Mouse (Mus musculus) kidney, adult 8-10 months (tissue): ENCODE measurements around the gene Olfm2.
A peak's percentile ranks its signal among the peaks of the same experiment; 100 is the strongest.

Source experiments
- DNase-seq, 2 experiments: peaks; one replicate each; pipeline ENCODE4 v3.0.0; 2022

Gene Olfm2

DNA sequence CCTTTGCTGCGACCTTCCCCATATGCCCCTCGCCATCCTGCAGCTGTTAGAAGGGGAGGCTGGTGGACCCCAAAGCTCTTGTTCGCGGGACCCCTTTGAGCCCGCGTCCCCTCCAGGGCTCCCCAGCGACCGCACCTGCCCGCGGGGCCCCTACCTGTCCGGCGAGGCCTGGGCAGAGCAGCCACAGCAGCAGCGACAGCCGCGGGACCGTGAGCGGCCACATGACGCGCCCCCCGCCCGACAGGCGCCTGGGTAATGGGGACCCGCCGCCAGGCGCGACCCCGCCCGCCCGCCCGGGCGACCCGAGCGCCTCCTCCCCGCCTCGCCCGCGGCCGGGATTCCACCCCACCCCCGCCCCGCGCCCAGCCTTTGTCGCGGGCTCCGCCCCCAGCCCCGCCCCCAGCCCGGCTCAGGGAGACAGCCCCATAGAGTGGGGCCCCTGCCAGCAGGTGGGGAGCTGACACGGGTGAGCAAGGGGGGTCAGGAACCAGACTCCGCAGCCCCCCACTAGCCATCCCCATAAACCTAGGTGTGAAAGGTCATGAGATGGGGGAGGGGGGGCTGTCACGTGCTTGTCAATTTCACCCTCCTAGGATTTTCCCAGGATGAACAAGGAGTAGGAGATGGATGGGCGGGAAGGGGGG, at the start of gene Olfm2:
Gene Olfm2, minus strand, starts transcription at position 333 of the 644 bp plus-strand sequence.
- DNase-seq, result no peak

DNA sequence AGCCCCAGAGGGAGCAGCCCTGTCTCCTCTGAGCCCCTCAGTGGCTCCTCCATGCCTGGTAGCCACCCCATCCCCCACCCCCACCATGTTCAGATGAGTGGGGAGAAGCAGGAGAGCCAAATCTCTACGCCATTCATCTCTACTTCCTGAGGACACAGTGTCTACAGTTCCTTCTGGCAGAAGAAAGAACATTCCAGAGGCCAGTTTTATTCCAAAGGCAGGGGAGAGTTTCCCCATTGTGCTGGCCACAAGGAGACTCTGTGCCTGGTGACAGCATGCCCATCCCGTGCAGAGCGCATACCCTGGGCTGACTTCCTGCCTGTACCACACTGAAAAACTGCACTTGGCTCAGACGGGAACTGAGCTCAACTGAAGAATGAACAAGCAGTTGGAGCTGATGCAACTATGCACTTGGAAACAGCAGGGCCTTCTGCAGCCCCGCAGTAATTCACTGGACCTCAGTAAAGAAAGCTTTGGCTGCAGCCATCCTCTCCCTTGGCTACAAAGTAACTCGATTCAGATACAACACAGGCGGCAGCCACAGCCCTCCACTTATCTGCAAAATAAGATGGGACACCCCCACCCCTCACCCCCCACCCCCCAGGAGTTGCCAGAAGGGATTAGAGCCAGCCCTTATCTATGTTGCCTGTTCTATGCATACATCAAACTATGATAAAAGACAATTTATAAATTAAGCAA, 48.1 kb upstream of the Olfm2 start:
- DNase-seq, result peak; percentile 22

DNA sequence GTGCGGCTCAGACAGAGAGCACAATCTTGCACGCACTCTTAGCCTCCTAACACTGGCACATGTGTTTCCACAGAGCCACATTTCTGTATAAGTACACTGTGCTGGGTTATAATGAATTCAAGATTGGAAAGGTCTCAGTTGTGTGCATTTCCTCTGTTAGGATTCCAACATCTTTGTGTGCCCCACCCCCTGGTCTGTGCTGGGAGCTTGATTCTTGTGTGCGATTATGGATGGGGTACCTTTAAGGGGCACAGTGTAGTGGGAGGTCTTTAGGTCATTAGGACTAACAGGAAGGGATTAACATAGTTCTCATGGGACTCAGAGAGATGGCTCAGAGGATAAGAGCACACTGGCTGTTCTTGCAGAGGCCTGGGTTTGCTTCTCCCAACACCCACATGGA, 44.2 kb upstream of the Olfm2 start:
- DNase-seq, result no peak

DNA sequence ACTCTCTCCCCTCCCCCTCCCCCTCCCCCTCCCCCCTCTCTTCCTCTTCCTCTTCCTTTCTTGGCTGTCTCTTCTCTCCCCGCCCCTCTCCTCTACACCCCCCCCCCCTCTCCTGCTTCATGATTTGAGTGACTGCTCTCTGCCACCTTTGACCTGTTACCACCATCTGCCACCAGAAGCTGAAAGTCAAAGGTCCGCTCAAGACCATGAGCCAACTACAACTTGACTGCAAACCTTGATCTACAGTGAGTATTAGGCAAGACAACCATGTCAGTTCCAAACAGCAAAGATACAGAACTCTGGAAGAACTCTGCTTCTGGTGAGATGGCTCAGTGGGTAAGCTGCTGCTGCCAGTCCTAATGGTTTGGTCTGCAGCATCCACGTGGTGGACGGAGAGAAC, 43.5 kb upstream of the Olfm2 start:
- DNase-seq, result peak in 1 of 2 experiments; percentile 8

DNA sequence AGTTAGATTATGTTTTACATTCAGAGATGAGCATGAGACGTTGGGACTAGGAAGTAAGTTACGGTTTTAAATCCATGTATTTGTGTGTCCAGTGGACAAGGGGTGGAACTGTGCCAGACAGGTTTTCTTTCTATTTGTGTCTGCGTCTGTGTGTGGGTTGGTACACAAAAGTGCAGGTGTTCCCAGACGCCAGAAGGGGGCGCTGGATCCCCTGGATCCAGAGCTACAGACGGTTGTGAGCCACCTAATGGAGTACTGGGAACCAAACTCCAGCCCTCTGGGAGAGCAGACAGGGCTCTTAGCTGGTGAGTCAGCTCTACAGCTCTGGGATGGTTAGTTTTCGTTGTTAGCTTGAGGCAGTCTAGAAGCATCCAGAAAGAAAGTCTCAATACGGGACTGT, 41.8 kb upstream of the Olfm2 start:
- no peak for DNase-seq

DNA sequence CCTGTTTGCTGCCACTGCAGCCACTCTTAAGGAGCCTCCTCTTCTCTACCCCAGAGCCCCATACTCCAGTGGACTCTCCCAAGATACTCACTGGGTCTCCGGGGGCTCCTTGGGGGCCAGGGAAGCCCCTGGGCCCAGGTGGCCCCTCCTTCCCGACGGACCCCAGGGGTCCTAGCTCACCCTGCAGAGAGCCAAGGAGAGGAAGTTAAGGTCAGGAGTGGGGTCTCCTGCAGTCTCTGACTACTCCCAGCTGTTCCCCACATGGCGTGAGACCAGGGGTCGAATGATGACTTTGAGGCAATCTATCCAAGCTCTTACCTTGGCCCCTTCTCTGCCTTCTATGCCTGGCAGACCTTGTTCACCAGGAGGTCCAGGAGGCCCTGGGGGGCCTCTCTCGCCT, 38.9 kb upstream of the Olfm2 start:
- DNase-seq, result no peak

DNA sequence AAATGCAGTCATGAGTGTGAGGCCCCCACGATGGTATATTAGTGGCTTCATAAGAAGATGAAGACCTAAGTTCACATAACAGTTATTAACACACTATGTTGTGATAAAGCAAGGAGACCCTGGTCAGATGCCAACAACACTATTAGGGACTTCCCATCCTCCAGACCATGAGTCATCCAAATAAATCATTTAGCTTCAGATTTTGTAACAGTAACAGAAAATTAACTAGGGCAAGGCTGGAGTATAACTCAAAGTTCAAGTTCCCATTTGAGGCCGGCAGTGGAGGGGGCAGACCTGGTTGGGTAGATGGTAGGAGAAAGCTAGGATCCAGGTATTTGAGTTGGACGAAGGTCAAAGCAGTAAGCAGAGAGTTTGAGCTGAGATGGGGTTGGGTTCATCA, 35.1 kb upstream of the Olfm2 start:
- DNase-seq, result peak; percentile 61 to 63

DNA sequence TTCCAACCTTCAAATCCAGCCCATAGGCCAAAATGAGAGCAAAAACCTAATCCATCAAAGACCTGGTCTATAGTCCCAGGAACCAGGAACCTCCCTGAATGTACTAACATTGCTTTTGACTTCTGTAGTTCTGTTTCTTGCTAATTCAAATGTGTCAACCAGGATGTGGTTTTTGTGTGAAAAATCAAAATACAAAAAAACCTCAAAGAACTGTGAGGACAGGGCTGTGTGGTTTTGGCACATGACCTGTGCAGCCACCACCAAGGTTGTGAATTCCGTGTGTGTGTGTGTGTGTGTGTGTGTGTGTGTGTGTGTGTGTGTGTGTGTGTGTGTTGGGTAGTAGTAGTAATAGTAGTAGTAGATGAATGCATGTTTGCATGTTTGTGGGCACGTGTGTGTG, 19.1 kb upstream of the Olfm2 start:
- no peak for DNase-seq

DNA sequence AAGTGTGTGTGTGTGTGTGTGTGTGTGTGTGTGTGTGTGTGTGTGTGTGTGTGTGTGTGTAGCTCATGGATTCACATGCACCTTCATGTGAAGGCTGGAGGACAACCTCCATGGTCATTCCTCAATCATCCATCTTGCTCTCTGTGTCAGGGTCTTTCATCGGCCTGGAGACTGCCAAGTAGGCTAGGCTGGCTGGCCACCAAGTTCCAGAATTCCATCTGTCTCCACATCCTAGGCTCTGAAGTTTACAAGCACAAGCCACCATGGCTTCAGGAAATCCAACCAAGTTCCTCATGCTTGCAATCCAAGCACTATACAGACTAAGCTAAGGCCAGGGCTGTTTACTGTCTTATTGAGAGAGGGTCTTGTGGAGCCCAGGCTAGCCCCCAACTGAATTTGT, 16.9 kb upstream of the Olfm2 start:
- no peak for DNase-seq

DNA sequence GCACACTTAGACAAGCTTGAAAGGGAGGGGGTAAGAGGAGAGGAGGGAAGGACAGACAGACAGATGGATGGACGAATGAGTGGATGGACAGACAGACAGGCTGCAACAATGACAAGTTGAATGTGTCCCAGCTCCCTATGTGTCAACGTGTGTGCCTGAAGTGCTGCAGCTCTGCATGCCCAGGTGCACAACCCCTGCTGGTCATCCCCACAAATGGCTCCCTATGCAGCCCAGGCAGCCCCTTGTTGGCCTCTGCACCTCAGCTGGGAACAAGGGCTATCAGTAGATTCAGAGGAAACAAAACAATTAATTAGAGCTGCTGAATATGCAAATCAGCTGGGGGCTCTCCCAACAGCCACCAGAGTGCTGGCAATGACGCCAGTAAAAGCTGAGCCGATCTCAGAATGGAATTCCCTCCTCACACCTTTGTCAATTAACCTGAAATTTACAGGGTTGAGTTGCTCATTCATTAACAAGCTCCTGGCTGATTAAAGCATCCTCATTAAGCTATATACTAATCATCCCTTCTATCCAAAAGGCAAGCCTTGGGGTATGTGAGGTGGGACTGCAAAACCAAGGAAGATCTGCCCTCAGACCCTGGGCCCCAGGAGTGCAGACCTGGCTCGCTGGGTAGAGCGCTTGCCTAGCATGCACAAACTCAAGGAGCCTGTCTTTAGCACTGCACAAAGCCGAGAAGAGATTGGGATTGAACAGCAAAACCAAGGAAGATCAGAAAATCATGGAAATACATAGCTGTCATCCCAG, 16.2 kb upstream of the Olfm2 start:
- DNase-seq, result no peak

DNA sequence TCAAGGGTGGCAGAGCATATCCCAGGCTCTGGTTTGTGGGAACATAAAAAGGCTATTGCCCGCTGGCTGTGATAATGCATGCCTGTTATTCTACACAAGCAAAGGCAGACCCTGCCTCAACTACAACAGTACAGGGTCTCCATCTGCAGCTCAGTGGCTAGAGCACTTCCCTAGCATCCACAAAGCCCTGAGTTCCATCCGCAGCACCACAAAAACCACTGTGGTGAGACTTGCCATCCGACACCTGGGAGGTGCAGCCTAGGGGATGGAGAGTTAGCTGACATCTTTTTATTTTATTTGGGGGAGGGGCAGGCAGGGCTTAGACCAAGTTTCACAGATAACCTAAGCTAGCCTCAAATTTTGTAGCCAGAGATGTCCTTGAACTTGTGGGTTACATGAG, 15.2 kb upstream of the Olfm2 start:
- DNase-seq, result no peak

DNA sequence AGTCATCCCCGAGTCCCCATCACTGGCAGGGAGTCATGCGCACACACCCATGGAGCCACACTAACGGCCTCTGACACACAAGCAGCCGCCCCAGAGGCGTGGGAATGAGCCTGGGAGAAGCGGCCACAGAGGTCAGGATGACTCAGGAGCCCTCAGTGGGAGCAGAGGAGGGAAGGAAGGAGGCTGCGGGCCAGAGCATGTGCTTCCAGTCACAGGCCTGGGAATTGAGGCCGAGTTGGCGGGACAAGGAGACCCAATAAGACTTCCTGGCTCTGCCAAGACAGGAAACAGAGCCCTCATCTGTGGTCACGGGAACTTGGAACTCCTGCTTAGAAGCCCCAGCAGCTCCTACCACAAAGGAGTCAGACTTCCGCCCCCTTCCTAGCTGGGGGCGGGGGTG, 14.7 kb upstream of the Olfm2 start:
- peak; percentile 68 to 71 for DNase-seq

DNA sequence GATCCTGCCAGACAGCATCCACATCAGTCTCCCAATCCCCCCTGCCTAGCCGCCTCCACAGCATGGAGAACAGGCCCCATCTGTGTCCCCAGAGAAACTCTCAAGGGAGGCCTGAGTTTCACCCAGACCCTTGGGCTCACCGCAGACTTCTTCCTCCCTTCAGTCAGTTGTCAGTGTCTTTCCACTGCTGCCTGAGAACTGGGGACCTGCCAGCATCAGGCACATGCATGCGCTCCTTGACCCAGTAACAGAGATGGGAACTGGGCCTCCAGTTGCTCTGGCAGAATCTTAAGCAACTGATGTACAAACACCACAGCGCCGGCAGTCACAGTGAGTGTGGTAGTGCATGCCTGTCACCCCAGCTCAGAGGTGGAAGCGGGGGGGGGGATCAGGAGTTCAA, 12.7 kb upstream of the Olfm2 start:
- DNase-seq, result no peak

DNA sequence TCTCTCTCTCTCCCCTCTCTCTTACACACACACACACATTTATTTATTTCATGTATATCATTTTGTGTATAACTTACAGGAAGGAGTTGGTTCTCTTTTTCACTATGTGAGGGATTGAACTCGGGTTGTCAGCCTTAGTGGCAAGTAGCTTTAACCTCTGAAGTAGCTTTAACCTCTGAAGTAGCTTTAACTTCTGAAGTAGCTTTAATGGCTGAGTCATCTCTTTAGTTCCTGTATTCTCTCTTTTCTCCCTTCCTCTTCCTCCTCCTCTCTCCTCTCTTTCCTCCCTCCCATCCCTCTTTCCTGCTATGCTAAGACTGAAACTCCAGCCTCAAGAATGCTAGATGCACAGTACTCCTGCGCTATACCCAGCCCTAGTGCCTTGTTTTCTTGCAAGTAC, 12.1 kb upstream of the Olfm2 start:
- no peak for DNase-seq

DNA sequence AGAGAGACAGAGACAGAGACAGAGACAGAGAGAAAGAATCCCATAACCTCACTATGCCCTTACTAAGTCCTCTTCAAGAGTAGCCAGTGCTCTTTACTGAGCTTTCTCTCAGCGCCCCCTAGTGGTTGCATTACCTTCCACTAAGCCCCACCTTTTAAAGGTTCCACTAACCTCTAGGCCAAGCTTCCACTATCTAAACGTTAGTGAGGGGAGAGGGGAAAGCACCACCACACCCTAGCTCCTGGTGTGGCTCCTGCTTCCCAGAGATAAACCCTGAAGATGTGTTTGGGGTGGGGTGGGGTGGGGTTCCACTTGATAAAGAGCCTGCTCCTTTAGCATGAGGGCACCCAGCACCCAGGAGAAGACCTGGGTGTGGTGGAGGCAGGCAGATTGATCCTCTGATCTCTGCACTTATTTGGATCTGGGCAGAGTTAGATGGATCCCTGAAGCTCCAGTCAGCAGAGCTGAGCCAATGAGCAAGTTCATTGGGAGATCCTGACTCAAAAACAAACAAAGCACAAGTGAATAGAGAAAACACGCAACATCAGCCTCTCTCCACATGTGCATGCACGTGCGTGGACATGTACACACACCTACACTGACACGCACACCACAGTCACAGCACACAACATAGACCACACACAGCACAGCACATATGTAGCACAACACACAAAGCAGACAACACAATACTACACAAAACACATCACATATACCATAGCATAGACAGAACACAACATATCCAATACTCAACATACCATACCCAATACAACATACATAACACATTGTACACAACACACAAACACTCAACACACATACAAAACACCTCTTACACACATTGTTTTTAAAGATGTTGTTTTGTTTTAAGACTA, 11.2 kb upstream of the Olfm2 start:
- DNase-seq, result peak; percentile 41 to 77

DNA sequence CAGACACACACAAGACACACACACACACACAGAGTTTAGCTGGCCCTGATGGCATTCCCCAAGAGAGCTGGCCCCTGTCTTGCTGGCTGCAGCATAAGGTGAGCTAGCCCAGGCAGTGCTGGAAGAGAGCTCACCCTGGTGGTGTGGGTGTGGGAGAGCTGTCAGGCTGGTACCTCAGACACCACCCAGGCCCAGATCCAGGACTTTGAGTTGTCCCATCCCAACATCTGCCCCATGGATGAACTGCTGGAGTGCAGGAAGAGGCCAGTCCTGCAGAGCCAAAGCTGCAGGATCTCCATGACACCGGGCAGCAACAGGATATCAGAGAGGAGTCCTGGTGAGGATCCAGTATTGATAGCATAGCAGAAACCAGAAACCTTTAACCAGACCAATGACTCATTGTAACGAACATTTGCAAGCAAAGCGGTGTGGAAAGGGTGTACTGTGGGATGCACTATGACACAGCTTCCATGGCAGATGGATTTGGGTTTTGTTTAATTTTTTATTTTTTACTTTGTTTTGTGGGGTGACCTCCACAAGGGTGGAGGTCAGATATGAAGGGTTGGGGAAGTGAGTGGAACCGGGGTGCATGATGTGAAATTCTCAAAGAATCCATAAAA, 10.0 kb upstream of the Olfm2 start:
- no peak for DNase-seq

DNA sequence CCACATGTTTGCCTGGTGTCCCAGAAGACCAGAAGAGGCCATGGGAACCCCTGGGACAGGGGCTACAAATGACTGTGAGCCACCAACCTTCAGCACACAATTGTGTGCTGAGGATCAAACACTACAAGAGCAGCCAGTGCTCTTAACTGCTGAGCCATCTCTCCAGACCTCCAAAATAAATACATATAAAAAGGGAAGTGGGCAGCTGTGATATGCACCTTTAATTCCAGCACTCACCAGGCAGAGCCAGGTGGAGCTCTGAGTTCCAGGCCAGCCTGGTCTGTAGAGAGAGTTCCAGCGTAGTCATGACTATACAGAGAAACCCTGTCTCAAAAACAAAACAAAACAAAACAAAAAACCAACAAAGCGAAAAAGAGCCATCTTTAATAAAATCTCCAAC, 8.2 kb upstream of the Olfm2 start:
- no peak for DNase-seq

DNA sequence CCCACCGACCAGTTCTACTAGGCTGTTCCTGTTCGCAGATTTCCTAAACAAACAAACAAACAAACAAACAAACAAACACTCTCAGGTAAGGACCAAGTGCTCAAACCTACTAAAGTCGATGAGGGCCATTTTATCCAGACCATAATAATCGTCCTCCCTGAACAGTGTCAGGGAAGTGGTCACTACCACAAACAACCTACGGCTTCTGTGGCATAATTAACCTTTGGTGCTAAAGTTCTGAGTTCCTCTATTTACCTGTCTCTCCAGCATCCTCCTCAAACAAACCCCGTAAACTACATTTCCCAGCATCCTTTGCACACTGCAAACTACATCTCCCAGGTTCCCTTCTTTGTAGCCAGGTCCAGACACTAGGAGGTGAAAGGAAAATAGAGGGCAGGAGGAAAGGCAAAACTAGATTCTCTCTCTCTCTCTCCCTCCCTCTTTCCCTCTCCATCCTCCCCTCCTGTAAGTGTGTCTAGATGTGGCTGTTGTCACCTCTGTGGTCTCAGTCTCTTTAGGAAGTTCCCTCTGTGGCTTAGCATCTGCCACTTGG, 5.4 kb upstream of the Olfm2 start:
- peak; percentile 17 to 26 for DNase-seq

DNA sequence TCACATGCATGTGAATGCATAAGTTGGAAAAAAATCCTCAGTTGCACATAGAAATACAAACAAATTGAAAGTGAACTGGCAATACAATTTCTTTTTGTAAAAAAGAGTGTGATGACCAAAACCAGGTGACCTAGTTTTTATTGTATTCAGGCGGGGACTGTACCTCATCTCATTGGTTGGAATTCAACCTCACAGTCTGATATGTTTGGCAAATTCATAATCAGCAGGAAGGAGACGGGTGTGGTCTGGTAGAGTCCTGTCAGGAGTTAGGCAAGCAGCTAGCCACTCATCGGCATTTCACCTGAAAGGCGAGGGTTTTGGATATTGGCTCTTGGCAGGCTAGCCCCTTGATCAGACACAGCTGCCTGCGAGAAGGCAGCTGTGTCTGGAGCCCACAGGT, 3.1 kb upstream of the Olfm2 start:
- no peak for DNase-seq

DNA sequence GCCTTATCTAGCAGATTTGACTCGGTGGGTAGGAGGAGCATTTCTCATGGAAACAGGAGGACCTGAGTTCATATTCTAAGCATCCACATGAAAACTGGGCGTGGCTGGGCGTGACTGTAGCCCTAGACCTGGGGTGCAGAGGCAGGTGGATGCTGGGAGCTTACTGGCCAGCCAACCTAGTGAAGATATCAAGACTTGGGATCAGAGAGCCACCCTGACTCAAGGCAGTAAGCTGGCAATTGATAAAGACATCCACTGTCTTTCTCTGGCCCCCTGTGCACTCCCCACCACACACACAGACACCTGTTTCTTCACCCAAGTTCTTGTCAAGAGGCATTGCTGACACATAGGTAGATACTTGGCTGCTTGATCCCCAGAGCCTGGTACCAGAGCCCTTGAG, 2.4 kb upstream of the Olfm2 start:
- no peak for DNase-seq

DNA sequence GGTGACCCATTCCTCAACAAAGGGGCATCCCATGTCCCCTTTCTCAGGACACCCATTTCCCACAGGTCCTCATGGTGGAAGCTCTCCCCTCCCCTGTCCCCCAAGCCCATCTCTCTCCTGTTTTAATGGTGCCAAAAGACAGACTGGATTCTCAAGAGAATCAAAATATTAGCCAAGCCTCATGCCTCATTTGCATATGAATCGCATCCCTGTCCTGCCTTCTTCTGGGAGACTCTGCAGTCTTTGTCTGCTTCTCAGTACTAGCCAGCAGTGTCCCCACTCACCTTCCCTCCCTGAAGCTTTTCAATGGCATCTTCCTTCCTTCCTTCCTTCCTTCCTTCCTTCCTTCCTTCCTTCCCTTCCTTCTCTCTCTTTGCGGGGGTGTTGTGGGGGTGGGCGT, 1.5 kb upstream of the Olfm2 start:
- DNase-seq, result no peak
